Mouse (Mus musculus) heart, adult 2 months (tissue): ENCODE measurements around the gene Atf3.

Experiments used
- CTCF ChIP-seq: fragments of 200-600 bp; IDR thresholded peaks from 2 replicates; pipeline ENCODE4 v1.8.1; 2022; ENCODE audit warnings: antibody characterized with exemption, mild to moderate bottlenecking, moderate library complexity
- POLR2A ChIP-seq: fragments of 200-500 bp; IDR thresholded peaks from 2 replicates; pipeline ENCODE4 v1.6.1; 2011; ENCODE audit warnings: mild to moderate bottlenecking, low read depth, low read length, control low read depth; ENCODE audit not compliant: insufficient read depth

- TF ChIP-seq CTCF = no peak
- no peak for TF ChIP-seq POLR2A
These were observed 7.9 kb upstream of the Atf3 start for GRCm38 (mm10) chr1:191225771-191226170.
